Mouse (Mus musculus) MEL (cell line): ENCODE results near the gene Lcmt1. TPM values are rescaled to one million over a fixed set of nuclear protein-coding genes. Genes with fewer than 3 reads are reported as not detected.

Experiments used
- DNase-seq: peaks from one replicate; pipeline ENCODE4 v3.0.0; 2011; ENCODE audit warnings: low read depth, low spot score
- H3K27ac ChIP-seq: 2 replicates; pipeline ENCODE4 v1.5.1; 2012; ENCODE audit warnings: low read depth, mild to moderate bottlenecking, control low read depth, low read length, moderate library complexity; ENCODE audit not compliant: control insufficient read depth
- H3K27me3 ChIP-seq, 2 experiments: fragments of 150-350 bp in 1 of 2; sonication (generic) in 1 of 2; 2 replicates each; pipeline ENCODE4 v1.6.1; 2012; ENCODE audit warnings: low read length in 2 of 2, mild to moderate bottlenecking in 2 of 2, improper control_type of control experiment in 1 of 2, moderate library complexity in 1 of 2; ENCODE audit not compliant: insufficient read depth in 2 of 2, control insufficient read depth in 1 of 2
- H3K36me3 ChIP-seq, 2 experiments: 2 replicates each; pipeline ENCODE4 v1.6.1; 2012 to 2014; ENCODE audit warnings: low read length in 2 of 2, improper control_type of control experiment in 1 of 2, inconsistent platforms in 1 of 2, mild to moderate bottlenecking in 1 of 2; ENCODE audit not compliant: insufficient read depth in 2 of 2, control insufficient read depth in 1 of 2
- H3K4me1 ChIP-seq, 2 experiments: fragments of 150-350 bp in 1 of 2; sonication (generic) in 1 of 2; 2 replicates each; pipeline ENCODE4 v1.6.1; 2012; ENCODE audit warnings: low read length in 2 of 2, improper control_type of control experiment in 1 of 2, mild to moderate bottlenecking in 1 of 2; ENCODE audit not compliant: insufficient read depth in 2 of 2, control insufficient read depth in 1 of 2
- H3K4me3 ChIP-seq, 2 experiments: fragments of 150-350 bp in 1 of 2; sonication (generic) in 1 of 2; 2 replicates each; pipeline ENCODE4 v1.5.1; 2012; ENCODE audit warnings: low read depth in 2 of 2, low read length in 2 of 2, mild to moderate bottlenecking in 2 of 2, moderate library complexity in 2 of 2, control low read depth in 1 of 2, improper control_type of control experiment in 1 of 2; ENCODE audit not compliant: control insufficient read depth in 1 of 2, insufficient read depth in 1 of 2
- H3K79me2 ChIP-seq: 2 replicates; pipeline ENCODE4 v1.6.1; 2012; ENCODE audit warnings: mild to moderate bottlenecking, low read length, moderate library complexity; ENCODE audit not compliant: control insufficient read depth, poor library complexity, insufficient read depth
- H3K9ac ChIP-seq: 2 replicates; pipeline ENCODE4 v1.6.1; 2012; ENCODE audit warnings: low read depth, mild to moderate bottlenecking, control low read depth, low read length, moderate library complexity; ENCODE audit not compliant: control insufficient read depth, poor library complexity, severe bottlenecking
- H3K9me3 ChIP-seq: fragments of 150-350 bp; sonication (generic); replicated peaks from 2 replicates; pipeline ENCODE4 v1.6.1; 2012; ENCODE audit warnings: mild to moderate bottlenecking, low read length, improper control_type of control experiment, moderate library complexity; ENCODE audit not compliant: insufficient read depth
- BHLHE40 ChIP-seq: IDR thresholded peaks from 2 replicates; pipeline ENCODE4 v1.6.1; 2012; ENCODE audit warnings: low read depth, mild to moderate bottlenecking, inconsistent platforms, low read length, improper control_type of control experiment, borderline replicate concordance
- CTCF ChIP-seq, 3 experiments: IDR thresholded peaks in 2 of 3; conservative IDR thresholded peaks in 1 of 3; 2 replicates each; pipeline ENCODE4 v1.5.1; 2011 to 2012; ENCODE audit warnings: low read length in 3 of 3, low read depth in 2 of 3, mild to moderate bottlenecking in 2 of 3, improper control_type of control experiment in 1 of 3, inconsistent platforms in 1 of 3, mixed read lengths in 1 of 3, moderate library complexity in 1 of 3; ENCODE audit not compliant: control insufficient read depth in 1 of 3, insufficient read depth in 1 of 3, poor library complexity in 1 of 3, severe bottlenecking in 1 of 3
- E2F4 ChIP-seq: IDR thresholded peaks from 2 replicates; pipeline ENCODE4 v1.6.1; 2011; ENCODE audit warnings: low read depth, low read length, improper control_type of control experiment, borderline replicate concordance
- ELF1 ChIP-seq: IDR thresholded peaks from 2 replicates; pipeline ENCODE4 v1.6.1; 2014; ENCODE audit warnings: low read depth, mild to moderate bottlenecking, inconsistent platforms, low read length, improper control_type of control experiment, moderate library complexity
- EP300 ChIP-seq, 2 experiments: IDR thresholded peaks; 2 replicates each; pipeline ENCODE4 v1.6.1; 2011; ENCODE audit warnings: improper control_type of control experiment in 2 of 2, low read length in 2 of 2, low read depth in 1 of 2, mild to moderate bottlenecking in 1 of 2
- GATA1 ChIP-seq: IDR thresholded peaks from 2 replicates; pipeline ENCODE4 v1.6.1; 2011; ENCODE audit warnings: low read depth, low read length, improper control_type of control experiment
- KAT2A ChIP-seq: conservative IDR thresholded peaks from 2 replicates; pipeline ENCODE4 v1.6.1; 2012; ENCODE audit warnings: low read depth, low read length, improper control_type of control experiment, inconsistent platforms
- MAFK ChIP-seq: IDR thresholded peaks from 2 replicates; pipeline ENCODE4 v1.6.1; 2011; ENCODE audit warnings: low read depth, mild to moderate bottlenecking, low read length, improper control_type of control experiment, borderline replicate concordance
- MAZ ChIP-seq: IDR thresholded peaks from 2 replicates; pipeline ENCODE4 v1.6.1; 2012; ENCODE audit warnings: low read depth, mild to moderate bottlenecking, inconsistent platforms, low read length, improper control_type of control experiment
- MEF2A ChIP-seq: IDR thresholded peaks from 2 replicates; pipeline ENCODE4 v1.6.1; 2014; ENCODE audit warnings: low read depth, mild to moderate bottlenecking, inconsistent platforms, low read length, improper control_type of control experiment; ENCODE audit not compliant: poor library complexity, insufficient replicate concordance, severe bottlenecking; ENCODE audit errors: extremely low read depth
- MXI1 ChIP-seq: IDR thresholded peaks from 2 replicates; pipeline ENCODE4 v1.6.1; 2011; ENCODE audit warnings: mild to moderate bottlenecking, low read depth, low read length, improper control_type of control experiment
- MYB ChIP-seq: IDR thresholded peaks from 2 replicates; pipeline ENCODE4 v1.6.1; 2011; ENCODE audit warnings: mild to moderate bottlenecking, low read depth, low read length, improper control_type of control experiment
- NRF1 ChIP-seq: IDR thresholded peaks from 2 replicates; pipeline ENCODE4 v1.6.1; 2014; ENCODE audit warnings: low read depth, mild to moderate bottlenecking, inconsistent platforms, low read length, improper control_type of control experiment, moderate library complexity; ENCODE audit not compliant: poor library complexity, insufficient read depth, severe bottlenecking
- POLR2AphosphoS2 ChIP-seq: IDR thresholded peaks from 2 replicates; pipeline ENCODE4 v1.6.1; 2011; ENCODE audit warnings: low read length, improper control_type of control experiment
- POLR2AphosphoS5 ChIP-seq: IDR thresholded peaks from 2 replicates; pipeline ENCODE4 v1.6.1; 2012; ENCODE audit warnings: low read depth, borderline replicate concordance, mild to moderate bottlenecking, inconsistent platforms, low read length, moderate library complexity, mixed read lengths
- RAD21 ChIP-seq: IDR thresholded peaks from 2 replicates; pipeline ENCODE4 v1.6.1; 2011; ENCODE audit warnings: mild to moderate bottlenecking, low read depth, low read length, improper control_type of control experiment
- RCOR1 ChIP-seq: IDR thresholded peaks from 2 replicates; pipeline ENCODE4 v1.6.1; 2012; ENCODE audit warnings: low read depth, mild to moderate bottlenecking, inconsistent platforms, low read length, improper control_type of control experiment
- SIN3A ChIP-seq: IDR thresholded peaks from 2 replicates; pipeline ENCODE4 v1.6.1; 2012; ENCODE audit warnings: low read length, improper control_type of control experiment, inconsistent platforms
- SMC3 ChIP-seq: IDR thresholded peaks from 2 replicates; pipeline ENCODE4 v1.6.1; 2011; ENCODE audit warnings: low read depth, low read length, improper control_type of control experiment
- TAL1 ChIP-seq: IDR thresholded peaks from 2 replicates; pipeline ENCODE4 v1.6.1; 2012; ENCODE audit warnings: mild to moderate bottlenecking, inconsistent platforms, low read length, moderate library complexity, mixed read lengths
- TBP ChIP-seq: IDR thresholded peaks from 2 replicates; pipeline ENCODE4 v1.8.0; 2011; ENCODE audit warnings: low read depth, low read length, improper control_type of control experiment
- TCF12 ChIP-seq: IDR thresholded peaks from 2 replicates; pipeline ENCODE4 v1.6.1; 2014; ENCODE audit warnings: low read depth, mild to moderate bottlenecking, inconsistent platforms, low read length, improper control_type of control experiment, moderate library complexity
- UBTF ChIP-seq: IDR thresholded peaks from 2 replicates; pipeline ENCODE4 v1.6.1; 2012; ENCODE audit warnings: low read depth, mild to moderate bottlenecking, inconsistent platforms, low read length, improper control_type of control experiment, moderate library complexity, borderline replicate concordance; ENCODE audit not compliant: insufficient read depth
- ZC3H11A ChIP-seq: IDR thresholded peaks from 2 replicates; pipeline ENCODE4 v1.6.1; 2012; ENCODE audit warnings: low read depth, mild to moderate bottlenecking, inconsistent platforms, low read length, improper control_type of control experiment
- ZKSCAN1 ChIP-seq: IDR thresholded peaks from 2 replicates; pipeline ENCODE4 v1.6.1; 2012; ENCODE audit warnings: low read depth, mild to moderate bottlenecking, inconsistent platforms, low read length, improper control_type of control experiment, moderate library complexity
- ZMIZ1 ChIP-seq: IDR thresholded peaks from 2 replicates; pipeline ENCODE4 v1.6.1; 2012; ENCODE audit warnings: low read depth, mild to moderate bottlenecking, inconsistent platforms, low read length, improper control_type of control experiment, moderate library complexity
- polyA plus RNA-seq, 2 experiments: library from polyadenylated mRNA; stranded (reverse) in 1 of 2; unstranded in 1 of 2; fragments of >175 nt in 1 of 2; fragments of >200 nt in 1 of 2; gene quantifications; 2 replicates each; pipeline versions ENCODE4 v1.2.1 to v1.2.4; 2012; ENCODE audit warnings: low replicate concordance in 2 of 2, low read depth in 1 of 2; ENCODE audit not compliant: insufficient read length in 2 of 2, insufficient read depth in 1 of 2, missing spikeins in 1 of 2
- total RNA-seq: library from RNA; depleted of rRNA; stranded (reverse); fragments of 300-350 nt; gene quantifications from 2 replicates; pipeline ENCODE4 v1.2.3, GENCODE M21; 2012

Lcmt1 gene
- total and polyA plus RNA-seq, 3 experiments = 44.4 to 51.7 TPM; not detected in 1

- TF ChIP-seq ELF1 (no peak), E2F4 (no peak), MXI1 (no peak), ZMIZ1 (no peak), TAL1 (no peak), POLR2AphosphoS2 (no peak), MAZ (no peak), EP300 (IDR thresholded peaks at IDR 0.05; ENCODE audit: low read depth in 1 of 2, low read length in 2 of 2) (no peak), MYB (no peak), SMC3 (no peak), TCF12 (no peak), ZC3H11A (no peak), SIN3A (no peak), NRF1 (no peak), RAD21 (no peak), ZKSCAN1 (no peak)
- TF ChIP-seq, all 39 proteins: peak for 0
- peaks cover 11 to 37% of the 10 kb centered on the region in 2 experiments for H3K4me1 ChIP-seq
- no peaks in the 10 kb centered on the region for H3K9me3 ChIP-seq
- peaks cover 25% of the 10 kb centered on the region for H3K79me2 ChIP-seq
- H3K27ac ChIP-seq = no peak overlapping the region; the same call in 1 of the 2 replicates
- peaks cover 0 to 35% of the 10 kb centered on the region in 2 experiments; a peak in 2 of 4 replicates for H3K36me3 ChIP-seq
- H3K9ac ChIP-seq = no peak overlapping the region
- no peaks in the 10 kb centered on the region for H3K27me3 ChIP-seq
- H3K4me3 ChIP-seq = no peak overlapping the region
- DNase-seq = no peak
Measured at GRCm38 (mm10) chr7:123367218-123368150, 2.1 kb upstream of the Lcmt1 start.

GRCm38 (mm10) chr7:123368187-123368586 lies 1.4 kb upstream of the Lcmt1 start:
- Histone ChIP-seq H3K79me2 (peaks cover 25% of the 10 kb centered on the region), H3K9ac (peak overlapping the region; percentile 73), H3K27ac (peak overlapping the region; percentile 77), H3K9me3 (no peaks in the 10 kb centered on the region), H3K27me3 (no peaks in the 10 kb centered on the region), H3K4me1 (peaks cover 11 to 37% of the 10 kb centered on the region in 2 experiments), H3K4me3 (peak overlapping the region; percentile 13 to 72; a peak in 2 of 4 replicates), H3K36me3 (peaks cover 0 to 35% of the 10 kb centered on the region in 2 experiments; a peak in 2 of 4 replicates)
- no peak for DNase-seq
- TF ChIP-seq UBTF = no peak
- no peak for TF ChIP-seq MAFK
- TF ChIP-seq CTCF (IDR thresholded peaks at IDR 0.05 in 2 of 3, conservative IDR thresholded peaks at IDR 0.05 in 1 of 3; ENCODE audit: control insufficient read depth in 1 of 3, insufficient read depth in 1 of 3, low read depth in 2 of 3, low read length in 3 of 3, poor library complexity in 1 of 3, severe bottlenecking in 1 of 3) = no peak
- TF ChIP-seq TBP = no peak
- no peak for TF ChIP-seq TAL1
- no peak for TF ChIP-seq MAZ
- TF ChIP-seq RCOR1 = no peak
- no peak for TF ChIP-seq MEF2A
- TF ChIP-seq GATA1 = no peak
- no peak for TF ChIP-seq KAT2A
- no peak for TF ChIP-seq RAD21
- no peak for TF ChIP-seq POLR2AphosphoS5
- no peak for TF ChIP-seq SIN3A
- no peak for TF ChIP-seq BHLHE40
- TF ChIP-seq NRF1 = no peak
- no peak for TF ChIP-seq MXI1
